In the genomic region with DNA sequence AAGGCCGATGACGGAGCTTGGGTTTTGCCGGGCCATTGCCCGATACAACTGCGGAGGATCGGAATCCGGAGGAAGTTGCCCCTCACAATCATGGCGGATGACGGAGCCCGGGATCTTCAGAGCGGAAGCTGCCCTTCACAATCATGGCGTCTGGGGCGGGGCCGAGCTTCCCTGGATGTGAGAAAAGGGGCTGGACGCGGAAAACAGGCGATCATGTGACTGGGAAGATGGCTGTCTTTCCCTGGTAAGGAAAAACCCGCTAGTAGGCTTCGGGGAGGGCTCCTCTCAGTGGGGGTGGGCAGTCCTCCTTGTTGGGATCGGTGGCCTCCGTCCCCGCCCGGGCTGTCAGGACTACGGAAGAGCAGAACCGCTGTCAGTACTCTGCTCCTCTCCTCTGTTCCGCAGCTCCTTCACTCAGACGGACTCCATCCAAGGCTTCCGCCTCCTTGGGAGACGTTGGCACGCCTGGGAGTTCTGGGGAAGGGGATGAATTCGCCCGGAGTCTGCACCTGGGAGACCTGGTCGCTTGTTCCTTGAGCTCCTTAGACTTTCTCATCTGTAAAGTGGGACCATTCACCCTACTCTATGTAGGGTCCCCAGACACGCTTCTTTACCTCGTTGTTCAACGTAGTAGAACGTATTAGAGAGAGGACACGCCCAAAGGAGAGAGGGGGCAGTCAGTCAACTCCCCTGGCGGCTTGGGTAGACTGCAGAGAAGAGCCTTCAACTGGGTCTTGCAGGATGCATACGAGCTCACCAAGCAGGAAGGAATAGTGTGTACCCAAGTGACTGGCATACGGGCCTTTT, we compare ENCODE assay signal across 8 mouse cellular contexts. TPM values are rescaled to one million over a fixed set of nuclear protein-coding genes. Genes with fewer than 3 reads are reported as not detected.
A peak's percentile ranks its signal among the peaks of the same experiment; 100 is the strongest.
DNase-seq lines count a peak whose midpoint lies in the region; ATAC-seq lines count a peak whose summit lies in the region.

No protein-coding gene starts in this region.

- H3K4me1 ChIP-seq in lung, embryonic 16.5 days (replicated peaks; ENCODE audit: control insufficient read depth, insufficient read depth, low read length) = peaks cover 6% of the 10 kb centered on the region; the same call in 1 of the 2 replicates

- peak overlapping the region; percentile 14; the same call in 1 of the 2 replicates for H3K27ac ChIP-seq in lung, embryonic 16.5 days (ENCODE audit: low read length)

- no peaks in the 10 kb centered on the region for H3K27me3 ChIP-seq in lung, embryonic 16.5 days (ENCODE audit: control insufficient read depth, insufficient read depth, low read depth, low read length)

- peak overlapping the region; percentile 79 for H3K4me3 ChIP-seq in lung, embryonic 16.5 days (ENCODE audit: low read length)

- H3K9me3 ChIP-seq in lung, embryonic 16.5 days (ENCODE audit: control insufficient read depth, low read length) = no peaks in the 10 kb centered on the region

- peak overlapping the region; percentile 77 for H3K9ac ChIP-seq in lung, embryonic 16.5 days (ENCODE audit: low read length)

- ATAC-seq in hematopoietic stem cell, adult 5-6 weeks (replicated peaks in 1 of 2; ENCODE audit: insufficient read depth in 1 of 2, low FRiP score in 2 of 2, low TSS enrichment in 1 of 2, low read depth in 1 of 2, poor library complexity in 2 of 2, severe bottlenecking in 2 of 2) = peak; percentile 96 to 97
- peak; percentile 97 for ATAC-seq in lung, embryonic 16.5 days (ENCODE audit: low read depth)

- 2% methylated on average over 41 of the region's 41 CpGs for WGBS in lung, embryonic 16.5 days

- H3K36me3 ChIP-seq in lung, embryonic 16.5 days (ENCODE audit: control insufficient read depth, insufficient read depth, low read length) = no peaks in the 10 kb centered on the region

- H3K4me2 ChIP-seq in lung, embryonic 16.5 days (ENCODE audit: low read depth, low read length) = peak overlapping the region; percentile 87

- peak; percentile 83 for DNase-seq in MEL-GATA-1-ER (ENCODE audit: extremely low read depth, low read depth)
- DNase-seq in cerebellum, adult 8-10 months = peak; percentile 95
- peak; percentile 96 for DNase-seq in forelimb bud, embryonic 11.5 days (ENCODE audit: low read depth, low spot score)
- DNase-seq in layer of hippocampus, adult 9-10 months (ENCODE audit: low spot score) = peak; percentile 91
- peak; percentile 75 for DNase-seq in ovary, postnatal 10 days (ENCODE audit: low spot score)
- DNase-seq in thymus, postnatal 10 days (ENCODE audit: low spot score in 2 of 2) = peak; percentile 86 to 93

RNA-seq across cellular contexts. Expression of gene Vps35l, which starts 0.7 kb away (rescaled TPM):
- total RNA-seq in hematopoietic stem cell, adult 5-6 weeks (2017) = 40.2 and 49.3 TPM in 2 replicates
- polyA plus RNA-seq in lung, embryonic 16.5 days (2015; fragmentation: Nextera tagmentation; extraction: Ambion mirVana) = 67.0 and 71.5 TPM in 2 replicates

RNA-seq across cellular contexts. Expression of gene Ccp110, which starts 28.4 kb away (rescaled TPM):
- 22.5 and 30.7 TPM in 2 replicates for total RNA-seq in hematopoietic stem cell, adult 5-6 weeks (2017)
- polyA plus RNA-seq in lung, embryonic 16.5 days (2015; fragmentation: Nextera tagmentation; extraction: Ambion mirVana) = 20.1 and 22.8 TPM in 2 replicates

RNA-seq across cellular contexts. Expression of gene Gde1, which starts 35.2 kb away (rescaled TPM):
- total RNA-seq in hematopoietic stem cell, adult 5-6 weeks (2017) = 30.0 and 36.3 TPM in 2 replicates
- polyA plus RNA-seq in lung, embryonic 16.5 days (2015; fragmentation: Nextera tagmentation; extraction: Ambion mirVana) = 146 and 148 TPM in 2 replicates

Comparison
In these comparisons a context has a peak if more than half of its experiments do, and no peak if none do; other contexts are left out.
1. Peak in every context shown above with its lines: DNase-seq, ATAC-seq, H3K4me3 ChIP-seq and H3K27ac ChIP-seq.